Mouse (Mus musculus) limb, embryonic 14.5 days (tissue): ENCODE results near the gene Trpm8. TPM values are rescaled to one million over a fixed set of nuclear protein-coding genes. Genes with fewer than 3 reads are reported as not detected.

Experiments used
- ATAC-seq: fragments of 200-750 bp; cut with Nextera tagmentation; 2 replicates; pipeline ENCODE4 v1.8.0; 2017; ENCODE audit warnings: low read depth, moderate number of reproducible peaks, moderate TSS enrichment; ENCODE audit not compliant: low FRiP score
- DNase-seq: peaks from one replicate; pipeline ENCODE4 v3.0.0-alpha.2; 2015; ENCODE audit warnings: low spot score
- H3K27ac ChIP-seq: fragments of 300-500 bp; sonication (generic); replicated peaks from 2 replicates; pipeline ENCODE4 v1.5.1; 2014; ENCODE audit warnings: low read depth, mild to moderate bottlenecking, low read length, moderate library complexity, mixed read lengths
- H3K27me3 ChIP-seq: fragments of 300-500 bp; sonication (generic); 2 replicates; pipeline ENCODE4 v1.6.1; 2014; ENCODE audit warnings: low read length, mixed read lengths; ENCODE audit not compliant: control insufficient read depth, insufficient read depth
- H3K36me3 ChIP-seq: fragments of 300-500 bp; sonication (generic); 2 replicates; pipeline ENCODE4 v1.6.1; 2014; ENCODE audit warnings: mild to moderate bottlenecking, low read length, moderate library complexity, mixed read lengths; ENCODE audit not compliant: control insufficient read depth, insufficient read depth
- H3K4me1 ChIP-seq: fragments of 300-500 bp; sonication (generic); 2 replicates; pipeline ENCODE4 v1.6.1; 2014; ENCODE audit warnings: antibody characterized with exemption, low read length, mixed read lengths; ENCODE audit not compliant: control insufficient read depth, insufficient read depth
- H3K4me2 ChIP-seq: fragments of 300-500 bp; sonication (generic); replicated peaks from 2 replicates; pipeline ENCODE4 v1.6.1; 2014; ENCODE audit warnings: low read depth, mild to moderate bottlenecking, low read length, moderate library complexity; ENCODE audit not compliant: severe bottlenecking
- H3K4me3 ChIP-seq: fragments of 300-500 bp; sonication (generic); replicated peaks from 2 replicates; pipeline ENCODE4 v1.5.1; 2014; ENCODE audit warnings: low read length
- H3K9ac ChIP-seq: fragments of 300-500 bp; sonication (generic); 2 replicates; pipeline ENCODE4 v1.6.1; 2014; ENCODE audit warnings: mild to moderate bottlenecking, low read depth, low read length, moderate library complexity; ENCODE audit not compliant: severe bottlenecking
- H3K9me3 ChIP-seq: fragments of 300-500 bp; sonication (generic); 2 replicates; pipeline ENCODE4 v1.6.1; 2016; ENCODE audit warnings: low read length; ENCODE audit not compliant: control insufficient read depth
- POLR2A ChIP-seq: fragments of 200-500 bp; IDR thresholded peaks from 2 replicates; pipeline ENCODE4 v1.8.0; 2012; ENCODE audit warnings: inconsistent platforms, mild to moderate bottlenecking, moderate library complexity, borderline replicate concordance; ENCODE audit not compliant: insufficient read depth, insufficient read length; ENCODE audit errors: extremely low read depth
- WGBS: fragments of 180-500 bp; shearing (Covaris S2); extraction: QIAGEN DNeasy Blood & Tissue Kit; methylation state at CpG from one replicate; pipeline ENCODE4 v1.1.7; 2014; 5-methylcytosine and 5-hydroxymethylcytosine counted together
- polyA plus RNA-seq, 2 experiments: library from polyadenylated mRNA; depleted of rRNA in 1 of 2; stranded (reverse) in 1 of 2; unstranded in 1 of 2; fragments of >200 nt; fragmentation: Nextera tagmentation in 1 of 2; extraction: Ambion mirVana in 1 of 2; gene quantifications; 2 replicates each; pipeline versions ENCODE4 v1.2.1 to v1.2.3; 2012 to 2014

The Trpm8 gene
- polyA plus RNA-seq, 2 experiments = not detected

DNA sequence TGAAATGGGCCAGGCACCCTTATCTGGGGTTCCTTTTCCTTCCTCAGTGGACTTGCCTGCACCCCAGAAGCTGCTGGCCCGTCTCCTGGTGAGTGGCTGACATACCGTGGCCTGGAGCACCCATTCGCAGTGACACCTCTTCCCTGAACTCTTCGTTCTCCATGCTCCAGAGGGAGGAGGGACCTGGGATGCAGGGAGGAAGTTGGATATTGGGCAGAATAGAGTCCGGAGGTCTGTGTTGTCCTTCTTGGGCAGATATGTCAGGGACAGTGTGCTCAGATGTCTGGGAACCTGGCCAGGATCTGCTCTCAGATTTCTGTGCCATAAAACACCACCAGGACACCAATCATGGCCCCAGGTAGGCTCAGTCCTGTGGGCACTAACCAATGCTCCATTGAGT lies 37.4 kb upstream of the Trpm8 start:
- TF ChIP-seq POLR2A = no peak
- ATAC-seq = no peak
- no peak overlapping the region for H3K27ac ChIP-seq
- no peaks in the 10 kb centered on the region for H3K27me3 ChIP-seq
- no peak overlapping the region for H3K4me3 ChIP-seq
- DNase-seq = no peak
- WGBS = 70% methylated on average over 5 of the region's 5 CpGs
- no peaks in the 10 kb centered on the region for H3K4me1 ChIP-seq
- no peak overlapping the region for H3K9ac ChIP-seq
- H3K36me3 ChIP-seq = no peaks in the 10 kb centered on the region
- H3K9me3 ChIP-seq = peaks cover 93% of the 10 kb centered on the region
- no peak overlapping the region for H3K4me2 ChIP-seq

DNA sequence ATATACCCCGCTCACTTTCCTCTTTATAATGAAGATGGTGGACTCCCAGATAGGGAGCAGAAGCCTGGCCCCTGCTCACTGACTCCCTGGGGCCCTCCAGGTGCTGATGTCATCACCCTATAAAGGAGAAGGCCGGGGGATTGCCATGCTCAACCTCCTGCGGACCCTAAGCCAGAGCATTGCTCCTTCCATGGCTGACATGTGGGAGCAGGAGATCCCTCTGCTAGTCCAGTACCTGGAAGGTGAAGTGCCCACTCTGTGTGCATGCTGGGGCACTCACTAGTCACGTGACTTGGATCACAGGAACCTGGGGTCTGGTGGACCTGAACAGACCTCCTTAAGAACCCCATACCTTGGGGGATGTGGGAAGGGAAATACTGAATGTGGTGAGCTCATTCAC lies 36.9 kb upstream of the Trpm8 start:
- Histone ChIP-seq H3K4me1 (no peaks in the 10 kb centered on the region), H3K27me3 (no peaks in the 10 kb centered on the region), H3K27ac (no peak overlapping the region), H3K4me3 (no peak overlapping the region), H3K4me2 (no peak overlapping the region), H3K9me3 (peaks cover 93% of the 10 kb centered on the region), H3K36me3 (no peaks in the 10 kb centered on the region), H3K9ac (no peak overlapping the region)
- 75% methylated on average over 4 of the region's 4 CpGs for WGBS
- DNase-seq = no peak
- no peak for ATAC-seq
- no peak for TF ChIP-seq POLR2A

DNA sequence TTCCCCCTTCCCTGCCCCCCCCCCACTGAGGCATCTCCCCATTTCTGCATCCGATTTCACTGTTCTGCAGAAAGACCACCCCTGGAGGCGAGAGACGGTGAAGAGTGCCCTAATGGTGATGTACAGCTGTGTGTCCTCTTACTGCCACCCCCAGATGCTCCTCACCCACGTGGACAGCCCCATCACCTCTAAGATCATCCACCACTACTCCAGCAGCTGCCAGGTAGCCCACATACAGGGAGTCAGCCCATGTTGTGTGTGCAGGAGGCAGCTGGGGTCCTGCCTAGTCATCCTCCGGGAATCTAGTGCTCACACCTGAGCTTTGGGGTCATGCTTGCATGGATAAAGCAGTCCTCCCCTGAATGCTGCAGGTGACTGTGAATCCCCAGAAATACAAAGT lies 33.6 kb upstream of the Trpm8 start:
- no peak overlapping the region for H3K9ac ChIP-seq
- TF ChIP-seq POLR2A = no peak
- H3K4me2 ChIP-seq = no peak overlapping the region
- H3K36me3 ChIP-seq = no peaks in the 10 kb centered on the region
- ATAC-seq (no peak), DNase-seq (no peak)
- no peaks in the 10 kb centered on the region for H3K4me1 ChIP-seq
- 60% methylated on average over 5 of the region's 5 CpGs for WGBS
- H3K4me3 ChIP-seq = no peak overlapping the region
- no peak overlapping the region for H3K27ac ChIP-seq
- H3K27me3 ChIP-seq = no peaks in the 10 kb centered on the region
- peaks cover 94% of the 10 kb centered on the region for H3K9me3 ChIP-seq

DNA sequence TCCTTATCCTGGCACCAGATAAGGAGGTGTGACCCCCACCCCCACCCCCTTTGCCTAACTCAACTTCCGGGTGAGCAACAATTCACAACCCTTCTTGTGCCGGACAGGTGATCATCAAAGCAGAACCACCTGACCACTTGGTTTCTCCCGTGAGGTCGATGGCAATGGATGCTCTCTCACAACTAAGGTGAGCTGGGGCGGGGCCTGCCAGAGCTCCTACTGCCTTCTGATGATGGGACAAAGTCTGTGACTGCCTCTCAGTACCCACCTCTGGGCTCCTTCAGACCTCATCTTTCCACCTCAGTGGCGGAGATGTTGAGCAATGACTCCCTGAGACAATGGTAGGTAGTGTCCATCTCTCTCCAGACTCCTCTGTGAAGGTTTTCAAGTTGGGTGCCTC lies 31.6 kb upstream of the Trpm8 start:
- H3K27me3 ChIP-seq = no peaks in the 10 kb centered on the region
- no peaks in the 10 kb centered on the region for H3K4me1 ChIP-seq
- no peak overlapping the region for H3K9ac ChIP-seq
- H3K4me3 ChIP-seq = no peak overlapping the region
- H3K27ac ChIP-seq = no peak overlapping the region
- TF ChIP-seq POLR2A = no peak
- DNase-seq (no peak), ATAC-seq (no peak)
- no peaks in the 10 kb centered on the region for H3K36me3 ChIP-seq
- H3K9me3 ChIP-seq = peaks cover 94% of the 10 kb centered on the region
- H3K4me2 ChIP-seq = no peak overlapping the region
- WGBS = 75% methylated on average over 6 of the region's 6 CpGs

DNA sequence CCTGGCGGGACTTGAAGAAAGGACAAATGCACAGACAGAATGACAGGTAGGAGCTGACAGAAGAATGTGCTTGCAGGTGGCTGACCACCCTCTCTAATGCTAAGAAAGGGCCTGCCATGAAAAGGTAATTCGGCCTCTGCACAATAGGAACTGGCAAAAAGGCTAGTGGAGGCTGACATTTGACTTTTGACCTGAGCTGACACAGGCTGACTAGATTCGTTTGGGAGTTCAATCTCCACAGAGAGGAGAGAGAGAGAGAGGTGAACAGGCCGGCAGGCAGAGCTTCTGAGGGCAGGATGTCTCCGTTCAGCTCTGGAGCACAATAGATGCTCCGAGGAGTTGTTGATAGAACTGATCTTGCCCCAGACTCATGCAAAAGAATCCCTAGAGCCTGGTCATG lies 31.1 kb upstream of the Trpm8 start:
- TF ChIP-seq POLR2A = no peak
- no peak overlapping the region for H3K27ac ChIP-seq
- H3K4me2 ChIP-seq = no peak overlapping the region
- 47% methylated on average over 6 of the region's 6 CpGs for WGBS
- peaks cover 92% of the 10 kb centered on the region for H3K9me3 ChIP-seq
- no peak for ATAC-seq
- H3K27me3 ChIP-seq = no peaks in the 10 kb centered on the region
- H3K9ac ChIP-seq = no peak overlapping the region
- no peaks in the 10 kb centered on the region for H3K36me3 ChIP-seq
- H3K4me3 ChIP-seq = no peak overlapping the region
- no peaks in the 10 kb centered on the region for H3K4me1 ChIP-seq
- DNase-seq = no peak

DNA sequence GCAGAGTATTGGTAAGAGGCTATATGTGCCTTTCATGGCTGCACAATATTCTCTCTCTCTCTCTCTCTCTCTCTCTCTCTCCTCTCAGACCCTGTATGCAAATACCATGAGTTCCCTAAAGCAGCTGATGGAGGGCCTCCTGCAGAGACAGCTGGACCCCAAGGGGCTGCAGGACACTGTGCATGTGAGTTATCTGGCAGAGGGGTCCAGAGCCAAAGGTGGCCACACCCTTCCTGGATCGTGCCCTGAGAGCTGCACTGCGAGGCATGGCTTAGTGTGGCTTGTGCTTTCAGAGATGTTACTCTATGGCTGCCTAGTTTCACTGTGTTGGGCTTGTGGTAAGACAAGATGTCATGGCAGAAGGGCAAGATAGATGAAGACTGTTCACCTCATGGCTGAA lies 29.8 kb upstream of the Trpm8 start:
- Histone ChIP-seq H3K27ac (no peak overlapping the region), H3K9me3 (peaks cover 87% of the 10 kb centered on the region), H3K4me3 (no peak overlapping the region), H3K27me3 (no peaks in the 10 kb centered on the region), H3K4me2 (no peak overlapping the region), H3K36me3 (no peaks in the 10 kb centered on the region), H3K9ac (no peak overlapping the region), H3K4me1 (no peaks in the 10 kb centered on the region)
- TF ChIP-seq POLR2A = no peak
- ATAC-seq (no peak), DNase-seq (no peak)
- WGBS = 48% methylated on average over 2 of the region's 2 CpGs
